Mouse (Mus musculus): ENCODE results near the gene Tnnt2. TPM values are rescaled to one million over a fixed set of nuclear protein-coding genes. Genes with fewer than 3 reads are reported as not detected.

The Tnnt2 gene
- polyA plus RNA-seq, 1 experiment, result 5.4 TPM

GRCm38 (mm10) chr1:135891424-135892216 is 55.5 kb downstream of the Tnnt2 start:
- TF ChIP-seq POLR2A (IDR thresholded peaks at IDR 0.05; ENCODE audit: low read depth, low read length), result no peak
- no peak for TF ChIP-seq CTCF (IDR thresholded peaks at IDR 0.05; ENCODE audit: borderline replicate concordance, insufficient read depth, low read length)
- Histone ChIP-seq H3K4me1 (ENCODE audit: control insufficient read depth, insufficient read depth, low read length) (no peaks in the 10 kb centered on the region), H3K27ac (ENCODE audit: insufficient read depth, low read length) (no peak overlapping the region), H3K4me3 (ENCODE audit: insufficient read depth, low read length) (no peak overlapping the region)

- Histone ChIP-seq H3K27ac (ENCODE audit: insufficient read depth, low read length) (no peak overlapping the region), H3K4me1 (ENCODE audit: control insufficient read depth, insufficient read depth, low read length) (no peaks in the 10 kb centered on the region), H3K4me3 (ENCODE audit: insufficient read depth, low read length) (no peak overlapping the region)
- TF ChIP-seq CTCF (IDR thresholded peaks at IDR 0.05; ENCODE audit: borderline replicate concordance, insufficient read depth, low read length) (no peak), POLR2A (IDR thresholded peaks at IDR 0.05; ENCODE audit: low read depth, low read length) (no peak)
Measured at GRCm38 (mm10) chr1:135892233-135892632, 56.1 kb downstream of the Tnnt2 start.

DNA sequence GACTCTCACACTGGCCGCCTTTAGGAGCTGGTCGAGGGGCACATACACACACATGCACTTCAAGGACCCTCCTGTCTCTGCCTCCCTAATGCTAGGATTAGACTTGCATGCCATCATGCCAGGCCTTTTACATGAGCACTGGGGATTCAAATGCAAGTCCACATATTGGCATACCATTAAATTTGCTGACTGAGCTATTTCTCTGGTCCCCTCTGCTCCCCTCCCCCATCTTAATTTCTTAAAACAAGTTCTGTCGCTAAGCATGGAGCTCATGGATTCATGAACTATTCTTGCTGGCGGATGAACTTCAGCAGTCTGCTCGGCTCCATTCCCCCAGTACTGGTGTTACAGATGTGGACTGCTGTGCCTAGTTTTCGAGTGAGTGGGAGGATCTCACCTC is 56.6 kb downstream of the Tnnt2 start:
- no peaks in the 10 kb centered on the region for H3K4me1 ChIP-seq (ENCODE audit: control insufficient read depth, insufficient read depth, low read length)
- no peak overlapping the region for H3K27ac ChIP-seq (ENCODE audit: insufficient read depth, low read length)
- TF ChIP-seq POLR2A (IDR thresholded peaks at IDR 0.05; ENCODE audit: low read depth, low read length) (no peak), CTCF (IDR thresholded peaks at IDR 0.05; ENCODE audit: borderline replicate concordance, insufficient read depth, low read length) (no peak)
- no peak overlapping the region for H3K4me3 ChIP-seq (ENCODE audit: insufficient read depth, low read length)

DNA sequence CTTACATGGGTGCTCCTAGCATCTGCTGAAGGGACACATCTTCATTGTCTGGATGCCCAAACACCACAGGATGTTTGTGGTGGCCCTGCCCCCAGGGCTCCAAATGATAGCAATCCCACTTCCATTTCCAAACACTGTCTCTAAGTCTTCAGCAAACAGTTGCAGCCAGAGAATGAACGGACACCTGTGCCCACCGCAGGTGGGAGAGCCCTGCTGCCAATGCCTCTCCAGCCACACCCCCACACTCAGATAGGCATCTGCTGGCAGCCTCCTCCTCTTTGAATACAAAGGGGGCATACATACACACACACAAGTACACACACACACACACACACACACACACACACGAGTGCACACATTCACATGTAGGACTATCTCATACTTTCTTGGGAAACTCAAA is 57.2 kb downstream of the Tnnt2 start:
- TF ChIP-seq CTCF (IDR thresholded peaks at IDR 0.05; ENCODE audit: borderline replicate concordance, insufficient read depth, low read length) (no peak), POLR2A (IDR thresholded peaks at IDR 0.05; ENCODE audit: low read depth, low read length) (no peak)
- Histone ChIP-seq H3K4me3 (ENCODE audit: insufficient read depth, low read length) (no peak overlapping the region), H3K27ac (ENCODE audit: insufficient read depth, low read length) (no peak overlapping the region), H3K4me1 (ENCODE audit: control insufficient read depth, insufficient read depth, low read length) (no peaks in the 10 kb centered on the region)

- TF ChIP-seq POLR2A (IDR thresholded peaks at IDR 0.05; ENCODE audit: low read depth, low read length) (no peak), CTCF (IDR thresholded peaks at IDR 0.05; ENCODE audit: borderline replicate concordance, insufficient read depth, low read length) (no peak)
- Histone ChIP-seq H3K27ac (ENCODE audit: insufficient read depth, low read length) (no peak overlapping the region), H3K4me1 (ENCODE audit: control insufficient read depth, insufficient read depth, low read length) (no peaks in the 10 kb centered on the region; the same call in 1 of the 2 replicates), H3K4me3 (ENCODE audit: insufficient read depth, low read length) (no peak overlapping the region)
Measured at GRCm38 (mm10) chr1:135895367-135895766, 59.2 kb downstream of the Tnnt2 start.

GRCm38 (mm10) chr1:135899295-135899694 is 63.1 kb downstream of the Tnnt2 start:
- no peaks in the 10 kb centered on the region; the same call in 1 of the 2 replicates for H3K4me1 ChIP-seq (ENCODE audit: control insufficient read depth, insufficient read depth, low read length)
- no peak for TF ChIP-seq POLR2A (IDR thresholded peaks at IDR 0.05; ENCODE audit: low read depth, low read length)
- TF ChIP-seq CTCF (IDR thresholded peaks at IDR 0.05; ENCODE audit: borderline replicate concordance, insufficient read depth, low read length), result no peak
- no peak overlapping the region for H3K4me3 ChIP-seq (ENCODE audit: insufficient read depth, low read length)
- H3K27ac ChIP-seq (ENCODE audit: insufficient read depth, low read length), result no peak overlapping the region

DNA sequence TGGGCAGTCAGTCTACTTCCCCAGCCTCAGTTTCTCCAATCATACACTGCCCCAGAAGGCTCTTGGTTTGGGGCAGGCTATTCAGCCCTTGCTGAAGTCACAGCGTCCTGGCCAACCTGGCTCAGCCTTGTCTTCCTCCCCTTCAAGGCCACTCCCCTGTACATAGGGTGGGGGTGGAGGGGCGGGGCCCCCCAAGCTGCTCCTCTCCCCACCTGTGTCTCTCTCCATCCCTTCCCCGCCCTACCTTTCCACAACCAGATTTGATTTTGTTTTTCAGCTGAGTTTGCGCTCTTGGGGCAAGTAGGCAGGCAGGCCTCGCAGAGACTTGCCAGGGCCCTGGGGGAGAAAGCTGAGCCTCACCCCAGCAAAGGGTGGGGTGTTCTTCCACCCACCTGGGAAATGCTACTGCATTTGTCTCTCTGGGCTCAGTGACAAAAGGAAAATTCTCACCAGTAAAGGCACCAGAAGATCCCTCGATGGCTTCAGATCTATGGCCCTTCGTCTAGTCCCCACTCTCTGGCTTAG is 63.9 kb downstream of the Tnnt2 start:
- no peak overlapping the region for H3K27ac ChIP-seq (ENCODE audit: insufficient read depth, low read length)

More for the DNA sequence above, 63.9 kb downstream of the Tnnt2 start:
- H3K4me1 ChIP-seq (ENCODE audit: control insufficient read depth, insufficient read depth, low read length), result no peaks in the 10 kb centered on the region; the same call in 1 of the 2 replicates
- H3K4me3 ChIP-seq (ENCODE audit: insufficient read depth, low read length), result no peak overlapping the region
- TF ChIP-seq CTCF (IDR thresholded peaks at IDR 0.05; ENCODE audit: borderline replicate concordance, insufficient read depth, low read length) (no peak), POLR2A (IDR thresholded peaks at IDR 0.05; ENCODE audit: low read depth, low read length) (no peak)

Other genes with a start within 250 kb of the Tnnt2 start
- gene Nav1, start 229.1 kb upstream of the Tnnt2 start, polyA plus RNA-seq (2011; ENCODE audit: insufficient read length, low read depth, missing spikeins), result 22.5 and 22.6 TPM in 2 replicates
- gene Csrp1, start 116.3 kb upstream of the Tnnt2 start, polyA plus RNA-seq (2011; ENCODE audit: insufficient read length, low read depth, missing spikeins), result 453 and 629 TPM in 2 replicates
- gene Phlda3, start 70.2 kb upstream of the Tnnt2 start, polyA plus RNA-seq (2011; ENCODE audit: insufficient read length, low read depth, missing spikeins), result 147 and 179 TPM in 2 replicates
- 1.1 and 1.5 TPM in 2 replicates for gene Tnni1, start 56.9 kb upstream of the Tnnt2 start, polyA plus RNA-seq (2011; ENCODE audit: insufficient read length, low read depth, missing spikeins)
- not detected in 2 replicates for gene Lad1, start 17.8 kb upstream of the Tnnt2 start, polyA plus RNA-seq (2011; ENCODE audit: insufficient read length, low read depth, missing spikeins)
- gene Pkp1, start 82.9 kb downstream of the Tnnt2 start, polyA plus RNA-seq (2011; ENCODE audit: insufficient read length, low read depth, missing spikeins), result 0.90 and 2.2 TPM in 2 replicates
- not detected in 2 replicates for gene Igfn1, start 170.0 kb downstream of the Tnnt2 start, polyA plus RNA-seq (2011; ENCODE audit: insufficient read length, low read depth, missing spikeins)
- 56.9 and 77.4 TPM in 2 replicates for gene Tmem9, start 171.8 kb downstream of the Tnnt2 start, polyA plus RNA-seq (2011; ENCODE audit: insufficient read length, low read depth, missing spikeins)
- gene Ascl5, start 214.4 kb downstream of the Tnnt2 start, polyA plus RNA-seq (2011; ENCODE audit: insufficient read length, low read depth, missing spikeins), result not detected in 2 replicates
- not detected in 2 replicates for gene Cacna1s, start 216.4 kb downstream of the Tnnt2 start, polyA plus RNA-seq (2011; ENCODE audit: insufficient read length, low read depth, missing spikeins)